Mouse (Mus musculus): Measurements from ENCODE around the gene Klf6.

GRCm38 (mm10) chr13:5866091-5866490, 4.8 kb downstream of the Klf6 start:
- no peak for TF ChIP-seq SIN3A (IDR thresholded peaks at IDR 0.05; ENCODE audit: low read length)
- TF ChIP-seq NRF1 (IDR thresholded peaks at IDR 0.05; ENCODE audit: low read depth, low read length): no peak
- no peak for TF ChIP-seq USF1 (IDR thresholded peaks at IDR 0.05; ENCODE audit: low read depth, low read length)
- no peak for TF ChIP-seq CTCF (conservative IDR thresholded peaks at IDR 0.05 in 1 of 2, IDR thresholded peaks at IDR 0.05 in 1 of 2; ENCODE audit: low read depth in 2 of 2, low read length in 2 of 2)
- TF ChIP-seq SMC3 (IDR thresholded peaks at IDR 0.05; ENCODE audit: low read depth, low read length): no peak
- TF ChIP-seq ETS1 (conservative IDR thresholded peaks at IDR 0.05; ENCODE audit: low read depth, low read length): no peak
- TF ChIP-seq ZC3H11A (IDR thresholded peaks at IDR 0.05; ENCODE audit: low read depth, low read length): no peak
- no peak for TF ChIP-seq EP300 (IDR thresholded peaks at IDR 0.05; ENCODE audit: low read length)
